Mouse (Mus musculus) liver, embryonic 14.5 days (tissue): Measurements from ENCODE around the gene Inpp4b.

Experiments used
- CTCF ChIP-seq: IDR thresholded peaks from 2 replicates; pipeline ENCODE4 v1.5.1; 2016; ENCODE audit warnings: antibody characterized with exemption, low read depth, control low read depth
- EP300 ChIP-seq: IDR thresholded peaks from 2 replicates; pipeline ENCODE4 v1.6.1; 2016; ENCODE audit warnings: antibody characterized with exemption, low read depth

DNA sequence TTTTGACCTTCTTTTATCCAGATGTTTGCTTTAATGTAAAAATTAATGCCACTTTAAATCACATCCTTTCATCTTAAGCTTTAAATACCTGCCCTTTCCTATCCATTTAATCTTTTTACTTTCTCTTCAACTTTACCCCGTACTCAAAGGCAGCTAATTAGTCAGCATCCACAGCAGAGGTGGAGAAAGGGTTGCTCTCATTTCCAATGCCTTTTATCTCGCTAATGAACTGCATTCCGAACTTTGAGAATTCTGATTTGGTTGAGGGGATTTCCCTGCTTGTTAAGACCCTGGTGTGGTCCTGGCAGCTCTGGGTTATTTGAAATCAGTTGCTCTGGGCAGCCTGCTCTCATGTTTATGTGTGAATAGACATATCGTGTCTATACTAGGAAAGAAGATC is 185.3 kb downstream of the Inpp4b start:
- TF ChIP-seq EP300: no peak
- TF ChIP-seq CTCF: no peak
